Mouse (Mus musculus) right cerebral cortex, adult 2 months (tissue): ENCODE data around the gene Efcab11.
A peak's percentile ranks its signal among the peaks of the same experiment; 100 is the strongest.
"Not testable (repeated sequence)": the region's sequence is repeated elsewhere in the genome, so short reads cannot be mapped to it uniquely, and the experiment has no call there.

Experiments used
- DNase-seq, 2 experiments: peaks; one replicate each; pipeline ENCODE4 v3.0.0; 2021 to 2022; ENCODE audit warnings: low spot score in 2 of 2

The Efcab11 gene

GRCm38 (mm10) chr12:99874609-99875008 lies 9.6 kb downstream of the Efcab11 start:
- DNase-seq: no peak

- DNase-seq: no peak
Observed at GRCm38 (mm10) chr12:99873443-99873842, 10.8 kb downstream of the Efcab11 start.

- DNase-seq: no peak
Observed at GRCm38 (mm10) chr12:99868821-99869220, 15.4 kb downstream of the Efcab11 start.

GRCm38 (mm10) chr12:99864613-99865012 lies 19.6 kb downstream of the Efcab11 start:
- no peak for DNase-seq

- DNase-seq: peak; percentile 17 to 23
Observed at GRCm38 (mm10) chr12:99860981-99861380, 23.3 kb downstream of the Efcab11 start.

- DNase-seq: no peak
Observed at GRCm38 (mm10) chr12:99859391-99860100, 24.7 kb downstream of the Efcab11 start.

- no peak for DNase-seq
Observed at GRCm38 (mm10) chr12:99858664-99859063, 25.6 kb downstream of the Efcab11 start.

- DNase-seq: no peak
Observed at GRCm38 (mm10) chr12:99856011-99856410, 28.2 kb downstream of the Efcab11 start.

GRCm38 (mm10) chr12:99853323-99854258 lies 30.6 kb downstream of the Efcab11 start:
- DNase-seq: no peak

GRCm38 (mm10) chr12:99849996-99850395 lies 34.2 kb downstream of the Efcab11 start:
- DNase-seq: no peak

GRCm38 (mm10) chr12:99844951-99845350 lies 39.3 kb downstream of the Efcab11 start:
- DNase-seq: no peak

- no peak for DNase-seq
Observed at GRCm38 (mm10) chr12:99838703-99839102, 45.5 kb downstream of the Efcab11 start.

GRCm38 (mm10) chr12:99838109-99838508 lies 46.1 kb downstream of the Efcab11 start:
- no peak for DNase-seq

- DNase-seq: no peak
Observed at GRCm38 (mm10) chr12:99837528-99837927, 46.7 kb downstream of the Efcab11 start.

GRCm38 (mm10) chr12:99836404-99837131 lies 47.7 kb downstream of the Efcab11 start:
- peak; percentile 57 to 63 for DNase-seq

GRCm38 (mm10) chr12:99833476-99833875 lies 50.8 kb downstream of the Efcab11 start:
- DNase-seq: no peak

GRCm38 (mm10) chr12:99822591-99822990 lies 61.6 kb downstream of the Efcab11 start:
- no peak for DNase-seq

- DNase-seq: no peak
Observed at GRCm38 (mm10) chr12:99821309-99821934, 62.8 kb downstream of the Efcab11 start.

GRCm38 (mm10) chr12:99819186-99819974 lies 64.9 kb downstream of the Efcab11 start:
- DNase-seq: no peak

- not testable (repeated sequence) for DNase-seq
Observed at GRCm38 (mm10) chr12:99818006-99818405, 66.2 kb downstream of the Efcab11 start.

GRCm38 (mm10) chr12:99815244-99815643 lies 69.0 kb downstream of the Efcab11 start:
- no peak for DNase-seq
